Mouse (Mus musculus) MEL-GATA-1-ER (cell line): ENCODE data around the gene Klhdc8a.

ENCODE experiments used
- DNase-seq: peaks from one replicate; pipeline ENCODE4 v3.0.0-alpha.2; 2012; ENCODE audit warnings: low read depth; ENCODE audit errors: extremely low read depth

Gene Klhdc8a

GRCm38 (mm10) chr1:132290921-132291675 lies 7.3 kb upstream of the Klhdc8a start:
- DNase-seq = no peak

DNA sequence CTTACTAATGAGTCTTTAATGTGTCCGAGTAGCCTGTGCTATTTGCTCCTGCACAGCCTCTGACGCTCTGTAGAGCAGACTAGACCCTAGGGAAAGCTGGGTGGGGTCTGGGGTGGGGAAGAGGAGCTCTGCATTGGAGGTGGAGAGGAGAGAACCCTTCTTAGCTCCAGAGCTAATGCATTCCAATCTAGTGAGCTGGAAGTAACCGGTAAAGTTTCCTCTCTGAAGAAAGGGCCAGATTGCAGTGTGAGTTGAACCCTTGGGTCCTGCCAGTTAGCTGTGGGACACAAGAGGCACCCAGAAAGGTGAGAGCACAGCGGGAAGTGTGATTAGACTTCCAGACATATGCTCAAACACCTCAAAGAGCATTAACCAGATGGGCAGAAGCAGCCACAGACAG lies 6.7 kb upstream of the Klhdc8a start:
- DNase-seq = no peak

DNA sequence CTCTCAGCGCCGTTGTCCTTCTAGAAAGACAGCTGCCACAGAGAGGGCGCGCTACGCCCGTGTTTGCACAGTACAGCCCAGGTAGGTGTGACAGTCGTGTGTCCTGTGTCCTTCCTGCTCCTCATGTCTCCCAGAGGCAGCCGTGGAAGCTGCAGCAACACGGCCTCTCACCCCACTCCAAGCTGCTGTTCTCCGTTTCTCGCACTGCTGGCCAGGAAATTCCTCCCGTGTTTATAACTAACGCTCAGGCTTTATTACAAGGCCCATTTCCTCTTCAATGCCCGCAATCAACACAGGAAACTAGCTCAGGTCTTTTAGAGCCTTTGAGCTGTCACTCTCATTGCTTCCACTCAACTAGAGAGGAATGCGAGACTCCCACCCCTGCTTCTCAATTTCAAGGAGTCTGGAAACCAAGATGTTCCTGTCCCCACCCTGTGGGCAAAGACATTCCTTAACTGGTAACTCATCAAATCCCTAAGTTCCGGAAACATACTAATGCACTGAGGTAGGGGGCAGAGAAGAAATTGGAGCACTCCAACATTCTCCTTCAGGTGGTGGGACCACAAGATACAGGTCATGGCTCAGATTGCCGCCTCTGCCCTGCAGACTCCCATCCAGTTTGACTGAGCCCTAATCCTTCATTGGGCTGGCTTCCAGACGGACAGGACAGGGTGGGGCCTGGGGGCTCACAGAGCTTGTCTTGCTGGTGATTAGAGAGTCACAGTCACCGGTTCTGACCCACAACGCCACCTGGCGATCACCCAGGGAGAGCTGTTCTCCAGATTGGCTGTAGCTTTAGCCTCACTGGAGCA lies 5.9 kb upstream of the Klhdc8a start:
- no peak for DNase-seq

DNA sequence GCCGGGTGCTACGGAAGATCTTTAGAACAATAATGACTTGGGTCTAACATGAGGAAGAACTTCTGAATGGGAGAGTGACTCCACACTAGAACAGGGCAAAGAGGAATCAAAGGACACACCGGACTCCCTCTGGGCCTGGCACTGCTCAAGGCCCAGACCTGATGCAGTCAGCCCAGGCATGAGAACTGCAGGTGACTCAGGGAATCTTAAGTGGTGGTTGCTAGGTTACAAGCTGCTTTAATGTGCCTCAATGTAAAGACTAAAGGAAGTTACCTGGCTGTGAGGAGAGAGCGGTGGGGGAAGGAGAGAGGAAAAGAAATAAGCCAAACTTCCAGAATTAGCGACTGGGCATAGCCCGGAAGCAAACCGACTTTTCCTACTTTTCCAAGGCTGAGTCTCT lies 2.9 kb upstream of the Klhdc8a start:
- DNase-seq = no peak

DNA sequence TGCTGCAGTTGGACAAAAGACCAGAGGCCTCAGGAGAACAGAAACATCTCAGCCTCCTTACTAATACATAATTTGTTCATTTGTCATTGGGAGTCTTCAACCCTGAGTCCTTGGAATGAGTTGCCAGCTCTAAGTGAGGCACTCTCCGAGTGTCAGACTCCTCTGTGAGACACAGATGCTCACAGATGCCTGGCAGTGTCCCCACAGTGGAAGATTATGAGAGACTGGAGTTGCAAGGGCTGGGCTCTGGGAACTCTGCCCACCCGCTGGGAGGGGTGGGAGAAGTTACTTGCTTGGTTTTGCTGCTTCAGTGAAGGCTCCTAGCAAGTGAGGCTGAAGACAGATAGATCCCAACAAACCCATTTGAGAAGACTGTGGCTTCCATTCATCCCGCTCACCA lies 2.4 kb upstream of the Klhdc8a start:
- no peak for DNase-seq

DNA sequence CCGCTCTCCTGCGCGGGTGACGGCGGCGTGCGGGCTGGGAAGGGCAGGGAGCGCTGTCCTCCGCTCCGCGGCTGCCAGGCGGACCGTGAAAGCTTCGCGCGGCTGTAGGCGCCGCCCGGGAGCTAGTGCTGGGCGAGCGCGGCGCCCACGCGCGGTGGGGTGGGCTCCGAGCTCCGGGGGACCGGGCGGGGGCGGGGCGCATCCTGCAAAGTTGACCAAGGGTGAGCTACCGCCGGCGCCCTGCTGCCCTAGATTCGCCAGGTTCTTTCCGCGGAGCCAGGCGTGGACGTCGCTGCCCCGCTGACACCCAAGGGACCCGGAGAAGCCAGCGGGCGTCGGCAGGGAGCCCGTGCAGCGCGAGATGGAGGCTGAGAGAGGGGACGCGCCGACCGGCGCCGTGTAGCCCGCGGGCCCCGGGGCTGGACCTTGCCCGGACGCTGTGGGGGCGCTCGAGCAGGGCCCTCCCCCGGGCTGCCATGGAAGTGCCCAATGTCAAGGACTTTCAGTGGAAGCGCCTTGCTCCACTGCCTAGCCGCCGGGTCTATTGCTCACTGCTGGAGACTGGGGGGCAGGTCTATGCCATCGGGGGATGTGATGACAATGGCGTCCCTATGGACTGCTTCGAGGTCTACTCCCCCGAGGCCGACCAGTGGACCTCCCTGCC lies 507 bp downstream of the Klhdc8a start:
- DNase-seq = no peak

DNA sequence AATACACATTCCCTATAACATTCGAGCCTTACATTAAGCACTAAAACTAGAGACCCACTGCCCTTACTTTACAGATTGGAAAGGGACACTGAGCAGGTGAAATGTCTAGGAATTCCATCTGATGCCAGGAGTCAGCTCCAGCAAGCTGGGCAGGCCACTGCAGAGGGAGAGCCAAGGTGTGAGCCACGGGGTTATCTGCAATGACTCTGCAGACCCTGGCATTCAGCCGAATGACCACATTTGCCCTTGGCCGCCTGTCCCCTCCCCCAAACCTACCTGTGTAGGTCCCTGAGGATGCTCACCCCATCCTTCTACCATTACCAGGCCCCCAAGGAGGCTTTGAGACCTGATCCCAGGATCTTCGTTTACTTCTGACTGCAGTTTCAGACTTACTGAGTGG lies 1.3 kb downstream of the Klhdc8a start:
- no peak for DNase-seq

GRCm38 (mm10) chr1:132301242-132301641 lies 2.8 kb downstream of the Klhdc8a start:
- DNase-seq = no peak

- DNase-seq = no peak
Observed at GRCm38 (mm10) chr1:132302341-132302866, 4.0 kb downstream of the Klhdc8a start.

DNA sequence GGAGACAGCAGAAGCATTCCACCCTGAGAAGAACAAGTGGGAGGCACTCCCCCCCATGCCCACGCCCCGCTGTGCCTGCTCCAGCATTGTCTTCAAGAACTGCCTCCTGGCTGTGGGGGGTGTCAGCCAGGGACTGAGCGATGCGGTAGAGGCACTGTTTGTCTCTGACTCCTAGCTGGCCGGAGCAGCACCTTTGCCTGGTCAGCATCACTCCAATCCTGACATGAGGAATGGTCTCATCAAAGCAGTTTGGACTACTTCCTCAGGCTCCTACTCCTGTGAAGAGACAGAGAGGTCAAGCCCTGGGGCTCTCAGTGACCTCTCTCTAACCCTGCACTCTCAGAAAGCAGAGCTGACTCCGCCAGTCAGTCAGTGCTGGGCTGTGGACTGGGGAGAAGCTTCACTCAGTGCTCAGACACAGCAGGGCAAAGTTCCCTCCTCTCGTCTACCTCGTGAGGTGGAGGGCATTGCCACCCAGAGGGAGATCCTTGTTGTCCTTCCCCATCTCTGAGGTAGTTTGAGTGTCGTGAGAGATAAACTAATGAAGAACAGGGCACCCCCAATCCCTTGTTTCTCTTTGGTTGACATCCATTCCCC lies 6.3 kb downstream of the Klhdc8a start:
- DNase-seq = no peak

DNA sequence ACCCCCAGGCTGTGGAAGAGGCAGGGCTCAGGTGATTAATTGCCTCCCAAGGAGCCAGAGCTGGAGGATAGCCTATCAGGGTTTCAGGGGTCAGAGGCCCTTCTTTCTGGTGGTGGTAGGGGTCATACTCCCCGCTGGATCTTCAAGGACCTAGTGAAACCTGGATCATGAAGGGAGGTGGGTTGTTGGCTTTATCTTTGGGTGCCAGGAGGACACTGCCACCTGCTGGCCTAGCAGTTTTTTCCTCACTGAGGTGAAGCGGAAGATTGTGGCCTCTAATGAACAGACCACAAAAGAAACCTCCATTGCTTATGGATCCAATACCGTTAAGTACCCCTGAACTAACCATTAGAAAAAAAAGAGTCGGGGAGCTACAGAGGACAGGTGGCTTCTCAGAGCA lies 7.7 kb downstream of the Klhdc8a start:
- DNase-seq = no peak

GRCm38 (mm10) chr1:132306808-132307207 lies 8.4 kb downstream of the Klhdc8a start:
- DNase-seq = no peak

GRCm38 (mm10) chr1:132307962-132308361 lies 9.5 kb downstream of the Klhdc8a start:
- no peak for DNase-seq

DNA sequence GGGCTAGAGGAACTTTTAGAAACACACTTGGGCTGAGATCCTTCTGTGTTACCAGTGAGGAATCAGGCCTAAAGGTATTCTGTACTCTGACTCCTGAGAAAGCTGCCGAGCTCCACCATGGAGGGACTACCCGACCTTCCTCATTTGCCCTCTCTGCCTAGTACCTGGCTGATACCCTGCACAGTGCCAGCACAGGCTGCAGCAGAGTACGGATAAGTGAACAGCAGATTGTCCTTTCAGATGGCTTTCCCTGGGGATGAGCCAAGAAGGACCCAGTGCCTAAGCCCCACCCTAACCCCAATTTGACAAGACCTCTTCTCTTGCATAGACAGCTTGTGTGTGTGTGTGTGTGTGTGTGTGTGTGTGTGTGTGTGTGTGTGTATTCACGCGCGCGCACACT lies 10.2 kb downstream of the Klhdc8a start:
- DNase-seq = no peak

DNA sequence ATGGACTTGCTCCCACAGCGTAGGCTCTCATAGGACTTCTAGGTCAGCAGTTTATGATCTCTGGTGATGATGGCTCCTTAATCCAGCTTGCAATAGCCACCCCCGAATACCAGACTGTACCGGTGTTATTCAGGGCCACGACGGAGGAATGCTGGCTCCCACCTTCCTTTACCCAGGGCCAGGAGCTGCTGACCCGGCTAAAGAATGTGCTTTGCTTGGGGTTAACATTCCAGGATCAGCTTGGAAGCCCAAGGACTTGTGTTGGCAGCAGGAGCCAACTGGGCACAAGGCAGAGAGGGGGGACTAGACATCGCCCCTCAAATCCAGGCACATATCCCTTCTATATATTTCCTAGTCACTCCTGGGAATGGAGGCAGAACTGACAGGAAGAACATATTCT lies 12.3 kb downstream of the Klhdc8a start:
- DNase-seq = no peak

DNA sequence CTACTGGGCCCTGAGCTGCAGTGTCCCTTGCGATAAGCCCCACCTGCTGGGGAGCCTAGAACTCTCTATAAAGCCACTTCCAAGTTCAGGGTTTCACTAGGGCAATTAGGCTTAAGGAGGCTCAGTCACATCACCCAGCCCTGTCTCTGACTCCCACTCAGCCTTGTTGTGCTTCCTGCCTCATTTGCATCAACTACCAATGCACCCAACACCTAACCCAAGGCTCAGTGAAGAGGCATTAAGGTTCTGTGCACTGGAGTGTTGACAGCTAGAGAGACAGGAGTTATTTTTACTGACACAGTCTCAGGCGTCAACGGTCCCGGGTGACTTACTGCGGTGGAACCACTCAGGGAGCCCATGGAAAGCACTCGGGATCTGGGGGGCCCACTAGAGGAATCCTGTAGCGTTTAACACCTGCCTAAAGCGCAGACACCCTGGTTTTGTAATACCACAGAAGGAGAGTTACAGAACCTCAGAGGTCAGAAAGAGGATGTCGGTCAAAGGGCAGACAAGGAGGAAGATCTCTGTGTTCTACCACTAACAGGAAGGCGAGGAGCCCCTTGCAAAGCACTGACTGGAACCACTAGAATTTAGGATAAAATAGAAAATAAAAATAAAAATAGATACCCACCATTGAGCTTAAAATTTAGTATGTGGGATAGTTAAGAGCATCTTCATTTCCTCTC lies 12.9 kb downstream of the Klhdc8a start:
- DNase-seq = no peak

DNA sequence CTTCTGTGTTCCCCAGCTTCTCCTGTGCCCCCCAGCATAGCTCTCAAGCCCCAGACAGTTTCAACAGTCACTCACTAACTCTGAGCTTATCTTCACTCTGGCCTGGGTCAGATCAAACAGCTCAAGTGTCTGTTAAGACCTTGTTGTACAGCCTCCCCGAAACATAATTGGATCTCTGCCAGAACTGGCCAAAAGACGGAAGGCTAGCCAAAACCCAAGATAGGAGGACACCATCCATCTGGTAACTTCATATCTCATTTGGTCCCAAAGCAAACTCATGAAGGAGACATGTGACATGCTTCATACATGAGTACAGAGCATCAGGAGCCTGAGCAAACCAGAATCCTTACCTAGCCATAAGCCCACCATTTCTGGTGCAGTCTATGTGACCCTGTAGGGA lies 13.6 kb downstream of the Klhdc8a start:
- peak; percentile 31 for DNase-seq

DNA sequence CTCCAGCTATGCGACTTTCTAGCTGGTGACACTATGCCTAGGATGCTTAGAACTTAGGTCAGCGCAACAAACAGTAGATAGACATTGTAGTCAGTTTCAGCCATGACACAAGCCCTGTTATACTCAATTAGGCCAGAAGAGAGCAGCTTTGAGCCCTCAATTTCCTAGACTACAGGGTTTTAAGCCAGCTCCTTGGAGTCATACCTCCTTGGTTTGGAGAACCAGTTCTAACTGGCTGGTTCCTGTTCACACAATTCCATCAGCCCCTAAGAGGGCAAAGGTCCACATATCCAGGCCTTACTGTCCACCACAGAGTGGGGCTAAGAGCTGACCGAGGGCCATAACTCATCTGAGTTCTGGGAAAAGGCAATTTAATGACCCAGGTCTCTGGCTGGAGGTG lies 14.3 kb downstream of the Klhdc8a start:
- DNase-seq = peak; percentile 63

DNA sequence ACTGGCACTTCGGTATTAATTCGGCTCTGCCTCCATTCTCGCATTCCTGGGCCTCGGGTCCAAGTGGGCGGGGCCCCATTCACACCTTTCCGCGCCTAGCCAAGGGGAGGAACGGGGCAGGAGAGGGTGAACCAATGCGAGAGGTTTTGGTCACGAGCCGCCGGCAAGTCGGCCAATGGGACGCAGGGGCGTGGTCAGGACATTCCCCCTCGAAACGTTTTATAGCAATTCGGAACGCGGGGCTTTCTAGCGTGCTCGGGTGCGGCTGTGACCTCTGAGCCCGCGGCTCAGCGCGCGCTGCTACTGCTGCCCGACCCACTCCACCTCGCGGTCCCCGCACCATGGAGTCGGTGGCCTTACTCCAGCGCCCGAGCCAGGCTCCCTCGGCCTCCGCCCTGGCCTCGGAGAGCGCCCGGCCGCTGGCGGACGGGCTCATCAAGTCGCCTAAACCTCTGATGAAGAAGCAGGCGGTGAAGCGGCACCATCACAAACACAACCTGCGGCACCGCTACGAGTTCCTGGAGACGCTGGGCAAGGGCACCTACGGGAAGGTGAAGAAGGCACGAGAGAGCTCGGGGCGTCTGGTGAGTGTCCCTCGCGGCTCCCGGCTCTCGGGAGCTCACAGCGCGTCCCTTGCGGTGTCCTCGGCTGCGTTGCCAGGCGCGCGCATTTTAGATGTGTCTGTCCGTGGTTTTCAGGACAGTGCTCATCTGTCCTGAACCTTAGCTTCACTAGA lies 17.6 kb downstream of the Klhdc8a start, which contains the start of gene Nuak2:
TSS of gene Nuak2 (plus strand) at position 238 of the 736 bp plus-strand sequence.
- peak; percentile 85 for DNase-seq

DNA sequence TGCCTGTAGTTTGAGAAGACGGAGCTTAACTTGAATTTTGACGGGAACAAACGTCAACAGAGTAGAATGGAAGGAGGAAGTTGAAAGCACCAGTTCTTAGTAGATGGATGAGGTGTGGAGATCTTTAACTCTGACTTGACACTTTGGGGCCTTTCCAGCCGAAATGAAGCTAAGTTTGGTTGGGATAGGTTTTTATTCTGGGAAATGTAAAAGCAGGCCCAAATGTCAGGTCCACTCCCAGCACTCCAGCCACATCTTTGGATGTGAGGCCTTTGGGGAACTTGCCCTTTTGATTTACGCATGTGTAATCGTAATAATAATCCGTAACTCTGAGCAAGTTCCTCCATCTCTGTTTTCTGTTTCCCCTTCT lies 18.2 kb downstream of the Klhdc8a start:
- DNase-seq = peak; percentile 55
